Mouse (Mus musculus) lung, postnatal 0 days (tissue): Measurements from ENCODE around the gene Aim2.

ENCODE experiments used
- CTCF ChIP-seq: IDR thresholded peaks from 2 replicates; pipeline ENCODE4 v1.5.1; 2016; ENCODE audit warnings: antibody characterized with exemption, mild to moderate bottlenecking
- EP300 ChIP-seq: IDR thresholded peaks from 2 replicates; pipeline ENCODE4 v1.6.1; 2016; ENCODE audit warnings: antibody characterized with exemption, mild to moderate bottlenecking, control low read depth

- TF ChIP-seq EP300 (no peak), CTCF (no peak)
These were observed 2.2 kb upstream of the Aim2 start for GRCm38 (mm10) chr1:173348527-173348926.
